Mouse (Mus musculus) urinary bladder, postnatal 4 days (tissue): ENCODE measurements around the gene Tmem63c.

Experiments used
- DNase-seq, 2 experiments: peaks; one replicate each; pipeline ENCODE4 v3.0.0; 2021 to 2022; ENCODE audit warnings: low spot score in 2 of 2

Tmem63c gene

GRCm38 (mm10) chr12:87052661-87053321, 31.7 kb downstream of the Tmem63c start:
- DNase-seq = peak; percentile 60 to 88

- no peak for DNase-seq
These were observed 33.7 kb downstream of the Tmem63c start for GRCm38 (mm10) chr12:87054873-87055272.

GRCm38 (mm10) chr12:87057066-87057465, 35.9 kb downstream of the Tmem63c start:
- no peak for DNase-seq

GRCm38 (mm10) chr12:87065446-87065845, 44.3 kb downstream of the Tmem63c start:
- no peak for DNase-seq

GRCm38 (mm10) chr12:87066429-87066828, 45.3 kb downstream of the Tmem63c start:
- DNase-seq = no peak

- DNase-seq = no peak
These were observed 49.4 kb downstream of the Tmem63c start for GRCm38 (mm10) chr12:87070520-87070919.

GRCm38 (mm10) chr12:87076610-87077009, 55.5 kb downstream of the Tmem63c start:
- no peak for DNase-seq

- DNase-seq = no peak
These were observed 61.7 kb downstream of the Tmem63c start for GRCm38 (mm10) chr12:87082797-87083196.

GRCm38 (mm10) chr12:87087236-87087635, 66.1 kb downstream of the Tmem63c start:
- DNase-seq = no peak

- no peak for DNase-seq
These were observed 67.2 kb downstream of the Tmem63c start for GRCm38 (mm10) chr12:87088331-87088730.

- no peak for DNase-seq
These were observed 68.1 kb downstream of the Tmem63c start for GRCm38 (mm10) chr12:87089255-87089654.

GRCm38 (mm10) chr12:87089701-87090100, 68.6 kb downstream of the Tmem63c start:
- no peak for DNase-seq

- DNase-seq = no peak
These were observed 70.8 kb downstream of the Tmem63c start for GRCm38 (mm10) chr12:87091916-87092315.

- DNase-seq = peak in 1 of 2 experiments; percentile 37
These were observed 72.1 kb downstream of the Tmem63c start for GRCm38 (mm10) chr12:87093249-87093648.

GRCm38 (mm10) chr12:87093671-87094070, 72.5 kb downstream of the Tmem63c start:
- DNase-seq = no peak

- DNase-seq = no peak
These were observed 79.2 kb downstream of the Tmem63c start for GRCm38 (mm10) chr12:87100331-87100730.

- no peak for DNase-seq
These were observed 81.1 kb downstream of the Tmem63c start, which contains the start of gene Ngb for GRCm38 (mm10) chr12:87102165-87102631. TSS of gene Ngb (minus strand) at chr12:87102539.

GRCm38 (mm10) chr12:87103471-87103870, 82.3 kb downstream of the Tmem63c start:
- DNase-seq = no peak

GRCm38 (mm10) chr12:87104796-87105195, 83.7 kb downstream of the Tmem63c start:
- DNase-seq = no peak

- DNase-seq = no peak
These were observed 86.3 kb downstream of the Tmem63c start for GRCm38 (mm10) chr12:87107357-87107977.

- DNase-seq = no peak
These were observed 100.9 kb downstream of the Tmem63c start for GRCm38 (mm10) chr12:87121918-87122589.

- no peak for DNase-seq
These were observed 106.1 kb downstream of the Tmem63c start for GRCm38 (mm10) chr12:87127256-87127655.

GRCm38 (mm10) chr12:87130224-87130623, 109.1 kb downstream of the Tmem63c start:
- no peak for DNase-seq
